Mouse (Mus musculus): Measurements from ENCODE around the gene Kif16b. TPM values are rescaled to one million over a fixed set of nuclear protein-coding genes. Genes with fewer than 3 reads are reported as not detected.

Kif16b gene
- polyA plus RNA-seq, 1 experiment from 2014 or later, result 3.3 TPM

- Histone ChIP-seq H3K4me3 (ENCODE audit: low read length) (no peak overlapping the region), H3K27me3 (replicated peaks; ENCODE audit: control insufficient read depth, insufficient read depth, low read length) (no peaks in the 10 kb centered on the region), H3K36me3 (ENCODE audit: control insufficient read depth, insufficient read depth, low read length) (no peaks in the 10 kb centered on the region), H3K9me3 (ENCODE audit: control insufficient read depth, low read length) (no peaks in the 10 kb centered on the region), H3K27ac (ENCODE audit: low read depth, low read length) (no peak overlapping the region), H3K9ac (ENCODE audit: low read depth, low read length) (no peak overlapping the region), H3K4me1 (ENCODE audit: control insufficient read depth, insufficient read depth, low read depth, low read length) (no peaks in the 10 kb centered on the region), H3K4me2 (ENCODE audit: low read length) (no peak overlapping the region)
- 92% methylated on average over 5 of the region's 5 CpGs for WGBS
- ATAC-seq, result no peak
These were observed 291.1 kb downstream of the Kif16b start for GRCm38 (mm10) chr2:142610206-142610605.

- ATAC-seq, result peak; percentile 79
- Histone ChIP-seq H3K4me2 (ENCODE audit: low read length) (no peak overlapping the region), H3K27me3 (replicated peaks; ENCODE audit: control insufficient read depth, insufficient read depth, low read length) (no peaks in the 10 kb centered on the region), H3K4me1 (ENCODE audit: control insufficient read depth, insufficient read depth, low read depth, low read length) (no peaks in the 10 kb centered on the region), H3K9ac (ENCODE audit: low read depth, low read length) (no peak overlapping the region), H3K27ac (ENCODE audit: low read depth, low read length) (no peak overlapping the region), H3K4me3 (ENCODE audit: low read length) (no peak overlapping the region), H3K9me3 (ENCODE audit: control insufficient read depth, low read length) (no peaks in the 10 kb centered on the region), H3K36me3 (ENCODE audit: control insufficient read depth, insufficient read depth, low read length) (no peaks in the 10 kb centered on the region)
- 61% methylated on average over 17 of the region's 17 CpGs for WGBS
These were observed 292.6 kb downstream of the Kif16b start for GRCm38 (mm10) chr2:142608778-142609177.

- Histone ChIP-seq H3K9me3 (ENCODE audit: control insufficient read depth, low read length) (no peaks in the 10 kb centered on the region), H3K36me3 (ENCODE audit: control insufficient read depth, insufficient read depth, low read length) (no peaks in the 10 kb centered on the region), H3K4me2 (ENCODE audit: low read length) (no peak overlapping the region), H3K27me3 (replicated peaks; ENCODE audit: control insufficient read depth, insufficient read depth, low read length) (no peaks in the 10 kb centered on the region), H3K4me3 (ENCODE audit: low read length) (no peak overlapping the region), H3K4me1 (ENCODE audit: control insufficient read depth, insufficient read depth, low read depth, low read length) (no peaks in the 10 kb centered on the region), H3K27ac (ENCODE audit: low read depth, low read length) (no peak overlapping the region), H3K9ac (ENCODE audit: low read depth, low read length) (no peak overlapping the region)
- ATAC-seq, result no peak
- 89% methylated on average over 4 of the region's 4 CpGs for WGBS
These were observed 296.6 kb downstream of the Kif16b start for GRCm38 (mm10) chr2:142604762-142605161.

GRCm38 (mm10) chr2:142603210-142603609, 298.1 kb downstream of the Kif16b start:
- 77% methylated on average over 2 of the region's 2 CpGs for WGBS

GRCm38 (mm10) chr2:142599235-142599634, 302.1 kb downstream of the Kif16b start:
- H3K4me2 ChIP-seq (ENCODE audit: low read length), result no peak overlapping the region
- no peaks in the 10 kb centered on the region for H3K36me3 ChIP-seq (ENCODE audit: control insufficient read depth, insufficient read depth, low read length)
- 71% methylated on average over 4 of the region's 4 CpGs for WGBS
- H3K9me3 ChIP-seq (ENCODE audit: control insufficient read depth, low read length), result no peaks in the 10 kb centered on the region
- ATAC-seq, result peak; percentile 37; the same call in 1 of the 2 replicates
- no peaks in the 10 kb centered on the region for H3K4me1 ChIP-seq (ENCODE audit: control insufficient read depth, insufficient read depth, low read depth, low read length)
- H3K27ac ChIP-seq (ENCODE audit: low read depth, low read length), result no peak overlapping the region
- no peaks in the 10 kb centered on the region for H3K27me3 ChIP-seq (replicated peaks; ENCODE audit: control insufficient read depth, insufficient read depth, low read length)
- no peak overlapping the region for H3K4me3 ChIP-seq (ENCODE audit: low read length)
- no peak overlapping the region for H3K9ac ChIP-seq (ENCODE audit: low read depth, low read length)

More at GRCm38 (mm10) chr2:142603210-142603609, 298.1 kb downstream of the Kif16b start:
- Histone ChIP-seq H3K9ac (ENCODE audit: low read depth, low read length) (no peak overlapping the region), H3K9me3 (ENCODE audit: control insufficient read depth, low read length) (no peaks in the 10 kb centered on the region), H3K27me3 (replicated peaks; ENCODE audit: control insufficient read depth, insufficient read depth, low read length) (no peaks in the 10 kb centered on the region), H3K27ac (ENCODE audit: low read depth, low read length) (no peak overlapping the region), H3K4me1 (ENCODE audit: control insufficient read depth, insufficient read depth, low read depth, low read length) (no peaks in the 10 kb centered on the region), H3K36me3 (ENCODE audit: control insufficient read depth, insufficient read depth, low read length) (no peaks in the 10 kb centered on the region), H3K4me2 (ENCODE audit: low read length) (no peak overlapping the region), H3K4me3 (ENCODE audit: low read length) (no peak overlapping the region)
- no peak for ATAC-seq

- Histone ChIP-seq H3K9me3 (ENCODE audit: control insufficient read depth, low read length) (no peaks in the 10 kb centered on the region), H3K36me3 (ENCODE audit: control insufficient read depth, insufficient read depth, low read length) (no peaks in the 10 kb centered on the region), H3K27ac (ENCODE audit: low read depth, low read length) (no peak overlapping the region; the same call in 1 of the 2 replicates), H3K4me3 (ENCODE audit: low read length) (no peak overlapping the region), H3K9ac (ENCODE audit: low read depth, low read length) (no peak overlapping the region), H3K4me1 (ENCODE audit: control insufficient read depth, insufficient read depth, low read depth, low read length) (no peaks in the 10 kb centered on the region), H3K27me3 (replicated peaks; ENCODE audit: control insufficient read depth, insufficient read depth, low read length) (no peaks in the 10 kb centered on the region), H3K4me2 (ENCODE audit: low read length) (no peak overlapping the region)
- WGBS, result 57% methylated on average over 17 of the region's 17 CpGs
- ATAC-seq, result peak; percentile 75
These were observed 304.9 kb downstream of the Kif16b start for GRCm38 (mm10) chr2:142596176-142597170.

GRCm38 (mm10) chr2:142590938-142591337, 310.4 kb downstream of the Kif16b start:
- no peak for ATAC-seq
- Histone ChIP-seq H3K4me3 (ENCODE audit: low read length) (no peak overlapping the region), H3K4me2 (ENCODE audit: low read length) (no peak overlapping the region), H3K9ac (ENCODE audit: low read depth, low read length) (no peak overlapping the region), H3K27ac (ENCODE audit: low read depth, low read length) (no peak overlapping the region), H3K27me3 (replicated peaks; ENCODE audit: control insufficient read depth, insufficient read depth, low read length) (no peaks in the 10 kb centered on the region), H3K9me3 (ENCODE audit: control insufficient read depth, low read length) (no peaks in the 10 kb centered on the region), H3K4me1 (ENCODE audit: control insufficient read depth, insufficient read depth, low read depth, low read length) (peaks cover 6% of the 10 kb centered on the region), H3K36me3 (ENCODE audit: control insufficient read depth, insufficient read depth, low read length) (no peaks in the 10 kb centered on the region)

- H3K36me3 ChIP-seq (ENCODE audit: control insufficient read depth, insufficient read depth, low read length), result no peaks in the 10 kb centered on the region
- ATAC-seq, result peak; percentile 10; the same call in 1 of the 2 replicates
- H3K27ac ChIP-seq (ENCODE audit: low read depth, low read length), result no peak overlapping the region
- H3K4me1 ChIP-seq (ENCODE audit: control insufficient read depth, insufficient read depth, low read depth, low read length), result peaks cover 6% of the 10 kb centered on the region
- no peak overlapping the region for H3K4me3 ChIP-seq (ENCODE audit: low read length)
- H3K27me3 ChIP-seq (replicated peaks; ENCODE audit: control insufficient read depth, insufficient read depth, low read length), result no peaks in the 10 kb centered on the region
- H3K9me3 ChIP-seq (ENCODE audit: control insufficient read depth, low read length), result no peaks in the 10 kb centered on the region
- 0 out of 2 replicates have a peak overlapping the region, but pooled peaks have one; percentile 13 for H3K4me2 ChIP-seq (ENCODE audit: low read length)
- WGBS, result 15% methylated on average over 6 of the region's 6 CpGs
- H3K9ac ChIP-seq (ENCODE audit: low read depth, low read length), result no peak overlapping the region
These were observed 311.0 kb downstream of the Kif16b start for GRCm38 (mm10) chr2:142590284-142590724.
